Mouse (Mus musculus): ENCODE measurements at regions not wholly inside any gene's neighbourhood (a gene's known extent, or its start where the extent isn't known, plus 50 kb on each side); places are given as distances from the start of the nearest gene placed in this dataset.
A peak's percentile ranks its signal among the peaks of the same experiment; 100 is the strongest.

DNA sequence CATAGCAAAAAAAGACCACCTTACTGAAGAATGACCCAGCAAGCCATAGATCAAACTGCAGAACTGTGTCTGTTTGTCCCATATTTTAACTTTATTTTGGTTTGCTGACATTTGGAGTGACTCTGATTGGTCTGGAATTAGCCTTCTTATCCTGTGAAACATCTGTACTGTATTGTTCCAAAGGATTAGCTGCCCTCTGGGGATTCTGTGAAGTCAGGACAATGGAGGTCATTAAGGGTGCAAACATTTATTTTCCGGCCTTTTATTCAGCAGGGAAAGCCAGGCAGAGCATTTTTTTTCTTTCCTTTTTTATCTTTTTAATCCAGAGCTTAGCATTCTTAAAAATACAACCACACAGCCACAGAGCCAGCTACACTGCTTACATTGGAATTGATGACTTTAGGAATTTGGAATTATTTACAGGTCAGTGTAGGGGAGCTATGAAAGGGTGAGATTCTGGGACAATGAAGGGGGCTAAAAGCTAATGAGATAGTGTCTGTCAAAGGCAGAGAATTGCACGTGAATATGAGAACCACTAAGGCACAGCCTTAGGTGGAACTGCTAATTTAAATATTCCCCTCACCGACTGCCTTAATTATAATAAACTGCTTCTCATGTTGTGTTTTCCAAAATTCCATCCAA lies 1267.6 kb upstream of the Flrt2 start:
- ATAC-seq (ENCODE audit: insufficient number of reproducible peaks, low FRiP score, low TSS enrichment): no peak

GRCm38 (mm10) chr12:94449517-94449916 lies 1242.5 kb upstream of the Flrt2 start:
- ATAC-seq (ENCODE audit: insufficient number of reproducible peaks, low FRiP score, low TSS enrichment): no peak

DNA sequence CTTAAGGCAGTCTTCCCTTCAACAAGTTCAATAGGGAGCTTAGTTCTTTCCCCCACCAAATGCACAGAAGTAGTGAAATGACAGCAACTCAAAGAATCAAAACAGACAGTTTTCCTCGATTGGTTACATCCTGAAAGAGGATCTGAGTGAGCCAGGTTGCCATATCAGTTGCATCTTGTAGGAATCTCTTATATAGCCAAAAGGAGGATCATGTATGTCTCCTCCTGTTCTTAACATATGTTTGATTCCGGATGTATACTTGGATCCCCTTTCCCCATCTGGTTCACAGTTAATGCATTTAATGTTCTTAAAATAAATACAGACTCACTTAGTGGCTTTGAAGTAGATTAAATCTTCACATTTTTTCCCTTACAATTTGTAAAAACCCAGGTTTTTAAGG lies 1224.0 kb upstream of the Flrt2 start:
- ATAC-seq (ENCODE audit: insufficient number of reproducible peaks, low FRiP score, low TSS enrichment): no peak

DNA sequence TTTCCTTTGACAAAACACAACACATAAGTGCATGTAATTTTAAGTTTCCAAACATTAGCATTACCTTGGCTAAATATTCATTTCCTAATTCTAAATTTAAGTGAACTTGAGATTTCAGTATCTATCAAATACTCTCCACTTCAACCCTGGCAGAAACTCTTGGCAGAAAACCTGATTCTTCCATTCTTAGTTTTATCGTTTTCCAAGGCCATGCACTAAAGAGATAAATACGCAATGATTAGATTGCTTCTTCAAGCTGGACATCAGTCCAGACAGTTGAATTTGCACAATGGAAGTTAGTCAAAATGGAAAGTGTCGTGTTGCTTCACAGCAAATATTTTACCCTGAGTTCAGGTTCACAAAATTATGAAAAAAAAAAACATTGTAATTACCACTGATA lies 1223.4 kb upstream of the Flrt2 start:
- no peak for ATAC-seq (ENCODE audit: insufficient number of reproducible peaks, low FRiP score, low TSS enrichment)

DNA sequence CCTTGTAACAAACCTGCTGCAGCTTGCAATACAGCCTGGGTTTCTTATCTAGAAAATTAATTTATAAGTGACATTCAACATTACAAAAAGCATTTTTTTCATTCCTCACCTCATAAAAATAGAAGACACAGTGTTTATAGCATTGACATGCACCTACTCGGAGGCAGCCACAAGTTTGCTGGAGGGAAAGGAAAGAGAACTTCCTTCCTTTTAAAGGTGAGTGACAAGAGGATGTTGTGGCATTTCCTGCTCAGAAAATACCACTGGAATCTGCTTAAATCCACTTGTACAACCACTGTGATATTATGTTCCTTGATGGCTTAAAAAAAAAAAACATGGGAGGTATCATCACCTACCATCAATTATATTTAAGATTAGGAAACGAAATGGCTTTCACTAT lies 1222.2 kb upstream of the Flrt2 start:
- no peak for ATAC-seq (ENCODE audit: insufficient number of reproducible peaks, low FRiP score, low TSS enrichment)

DNA sequence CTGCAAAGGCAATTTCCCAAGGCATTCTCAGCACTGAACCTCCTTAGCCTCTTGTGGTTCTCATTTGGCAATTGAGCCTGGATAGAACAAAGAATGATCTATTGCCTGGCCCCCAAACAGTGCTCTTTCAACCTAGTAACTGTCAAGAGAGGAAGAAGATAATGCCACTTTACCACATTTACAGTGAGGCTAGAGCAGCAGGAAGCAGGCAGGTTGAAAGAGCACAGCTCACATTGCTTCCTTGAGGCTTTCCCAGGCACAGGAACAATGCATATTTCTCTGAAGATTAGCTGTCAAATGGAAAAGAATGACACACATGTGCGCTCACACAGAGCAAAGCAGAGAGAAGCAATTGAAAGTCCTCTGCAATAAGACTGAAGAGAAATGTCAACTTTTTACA lies 1221.0 kb upstream of the Flrt2 start:
- ATAC-seq (ENCODE audit: insufficient number of reproducible peaks, low FRiP score, low TSS enrichment): no peak

DNA sequence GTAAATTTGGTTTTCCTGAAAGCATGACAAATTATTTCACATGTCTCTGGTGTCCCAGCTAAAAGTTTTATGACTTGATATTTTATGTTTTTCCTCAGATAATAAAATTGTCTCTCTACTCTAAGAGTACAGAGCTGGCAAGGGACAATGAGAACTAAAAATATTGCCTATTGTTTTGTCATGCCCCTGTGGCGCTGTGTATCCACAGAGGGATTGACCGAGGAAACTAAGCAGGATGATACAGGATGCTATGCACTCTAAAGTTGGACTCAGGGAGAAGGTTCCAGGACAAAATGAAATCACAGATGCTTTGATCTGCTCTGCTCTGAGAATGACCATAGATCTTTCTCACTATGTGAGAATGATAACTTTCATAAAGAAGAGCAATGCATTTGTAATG lies 1203.3 kb upstream of the Flrt2 start:
- no peak for ATAC-seq (ENCODE audit: insufficient number of reproducible peaks, low FRiP score, low TSS enrichment)

- ATAC-seq (ENCODE audit: insufficient number of reproducible peaks, low FRiP score, low TSS enrichment): no peak
These were observed 1183.9 kb upstream of the Flrt2 start for GRCm38 (mm10) chr12:94508099-94508498.

GRCm38 (mm10) chr12:94509855-94510254 lies 1182.2 kb upstream of the Flrt2 start:
- no peak for ATAC-seq (ENCODE audit: insufficient number of reproducible peaks, low FRiP score, low TSS enrichment)

DNA sequence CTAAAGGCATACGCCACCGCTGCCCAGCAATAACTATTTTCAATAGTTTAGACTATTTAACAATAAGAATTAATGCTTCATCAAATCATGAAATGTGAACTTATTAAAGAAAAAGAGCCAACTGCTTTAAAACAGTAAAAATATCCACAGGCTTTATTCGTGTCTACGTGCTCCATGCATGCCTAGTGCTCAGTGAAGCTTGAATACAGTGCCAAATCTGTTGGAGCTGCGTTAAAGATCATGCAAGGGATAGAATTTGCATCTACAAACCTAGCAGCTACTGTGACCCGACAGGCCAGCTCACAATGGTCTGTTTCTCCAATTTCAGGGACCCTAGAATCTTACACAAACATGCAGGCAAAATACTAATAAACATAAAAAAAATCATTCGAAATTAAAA lies 1147.3 kb upstream of the Flrt2 start:
- ATAC-seq (ENCODE audit: insufficient number of reproducible peaks, low FRiP score, low TSS enrichment): no peak

- ATAC-seq (ENCODE audit: insufficient number of reproducible peaks, low FRiP score, low TSS enrichment): no peak
These were observed 1131.4 kb upstream of the Flrt2 start for GRCm38 (mm10) chr12:94560374-94561194.

GRCm38 (mm10) chr12:94574981-94575380 lies 1117.0 kb upstream of the Flrt2 start:
- no peak for ATAC-seq (ENCODE audit: insufficient number of reproducible peaks, low FRiP score, low TSS enrichment)

- no peak for ATAC-seq (ENCODE audit: insufficient number of reproducible peaks, low FRiP score, low TSS enrichment)
These were observed 1111.7 kb upstream of the Flrt2 start for GRCm38 (mm10) chr12:94580345-94580744.

DNA sequence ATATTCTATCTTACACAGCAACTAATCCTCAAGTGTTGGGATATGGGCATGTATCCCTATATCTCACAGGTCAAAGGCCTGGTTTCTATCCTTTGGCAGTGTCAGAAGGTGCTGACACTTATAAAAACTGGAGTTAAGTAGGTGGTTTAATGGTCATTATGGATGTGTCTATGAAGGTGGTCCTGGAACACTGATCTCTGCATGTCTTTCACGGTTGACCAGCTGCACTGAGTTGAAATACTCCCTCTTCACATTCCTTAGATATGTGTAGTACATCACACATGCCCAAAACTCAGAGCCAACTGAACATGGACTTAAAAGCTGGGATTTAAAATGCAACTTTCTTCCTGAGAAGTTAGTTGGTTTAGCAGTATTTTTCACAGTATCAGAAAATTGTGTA lies 1107.7 kb upstream of the Flrt2 start:
- ATAC-seq (ENCODE audit: insufficient number of reproducible peaks, low FRiP score, low TSS enrichment): no peak

- ATAC-seq (ENCODE audit: insufficient number of reproducible peaks, low FRiP score, low TSS enrichment): no peak
These were observed 1105.0 kb upstream of the Flrt2 start for GRCm38 (mm10) chr12:94587031-94587430.

GRCm38 (mm10) chr12:94588599-94588998 lies 1103.4 kb upstream of the Flrt2 start:
- ATAC-seq (ENCODE audit: insufficient number of reproducible peaks, low FRiP score, low TSS enrichment): no peak

GRCm38 (mm10) chr12:94589033-94589432 lies 1103.0 kb upstream of the Flrt2 start:
- ATAC-seq (ENCODE audit: insufficient number of reproducible peaks, low FRiP score, low TSS enrichment): no peak

- ATAC-seq (ENCODE audit: insufficient number of reproducible peaks, low FRiP score, low TSS enrichment): no peak
These were observed 1086.5 kb upstream of the Flrt2 start for GRCm38 (mm10) chr12:94605566-94605965.

GRCm38 (mm10) chr12:94636555-94636954 lies 1055.5 kb upstream of the Flrt2 start:
- ATAC-seq (ENCODE audit: insufficient number of reproducible peaks, low FRiP score, low TSS enrichment): no peak

DNA sequence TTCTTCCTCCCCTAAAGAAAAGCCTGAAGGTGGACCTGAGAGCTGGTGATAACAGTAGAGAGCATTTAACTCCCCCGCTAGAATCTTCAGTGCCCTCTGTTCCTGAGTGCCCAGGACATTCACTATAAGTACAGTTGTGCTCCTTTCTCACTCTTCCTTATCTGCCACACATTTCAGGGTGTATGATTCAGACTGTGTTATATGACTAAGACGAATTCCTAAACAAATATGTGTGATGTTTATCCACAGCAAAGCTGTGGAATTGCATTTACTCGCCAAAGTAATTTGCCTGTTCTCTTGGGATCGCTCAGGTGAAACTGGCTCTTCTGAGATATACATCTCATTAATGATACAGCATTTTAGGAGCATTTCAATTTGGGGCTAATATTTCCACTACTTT lies 1051.9 kb upstream of the Flrt2 start:
- ATAC-seq (ENCODE audit: insufficient number of reproducible peaks, low FRiP score, low TSS enrichment): no peak

- ATAC-seq (ENCODE audit: insufficient number of reproducible peaks, low FRiP score, low TSS enrichment): peak; percentile 31; the same call in 1 of the 2 replicates
These were observed 1046.7 kb upstream of the Flrt2 start for GRCm38 (mm10) chr12:94645302-94645701.

DNA sequence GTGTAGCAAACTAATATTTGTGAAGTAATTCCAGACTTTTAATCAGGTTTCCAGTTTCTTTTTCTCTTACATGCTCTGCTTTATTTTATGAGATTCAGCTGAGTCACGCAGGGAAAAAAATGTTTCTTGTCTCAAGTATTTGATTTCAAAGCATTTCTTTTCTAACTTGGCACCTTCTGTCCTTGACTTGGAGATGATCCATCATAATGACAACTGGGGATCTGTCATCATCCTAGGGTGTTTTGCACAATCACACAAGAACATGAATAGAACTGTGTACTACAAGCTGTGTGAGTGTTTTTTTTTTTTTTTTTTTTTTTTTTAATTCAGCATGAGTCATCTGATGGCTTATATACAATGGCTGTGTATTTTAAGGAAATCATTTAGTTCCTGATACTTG lies 1022.0 kb upstream of the Flrt2 start:
- no peak for ATAC-seq (ENCODE audit: insufficient number of reproducible peaks, low FRiP score, low TSS enrichment)

Measured in cerebellum, adult (tissue).